22 mouse cellular contexts compared by ENCODE assay signal in the genomic region with DNA sequence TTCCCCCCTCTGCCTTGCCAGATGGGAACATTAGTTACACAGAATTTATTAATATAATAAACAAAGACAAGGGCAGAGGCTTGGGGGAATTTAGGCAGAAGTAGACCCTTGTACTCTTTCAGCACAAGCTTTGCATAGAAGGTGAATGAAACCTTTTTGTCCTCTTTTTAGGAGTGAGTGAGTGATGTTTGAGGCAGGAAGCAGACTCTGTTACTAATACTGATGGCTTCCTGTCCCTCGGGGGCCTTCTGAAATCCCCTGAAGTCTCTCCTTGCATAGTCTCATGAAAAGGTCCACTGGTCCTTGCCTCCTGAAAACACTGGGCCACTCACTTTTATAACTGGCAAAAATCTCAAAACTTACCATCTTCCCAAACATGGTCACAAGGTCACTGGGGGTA.
"Had no signal": no experiment of that assay in that cellular context is flagged by ENCODE, and none has a peak within 500 bp of the region (broad histone marks: within the 10 kb centered on the region; RNA-seq: fewer than 3 reads in every experiment).

No protein-coding gene starts in this region.

- H3K9ac ChIP-seq: liver, embryonic 15.5 days; liver, postnatal 0 days; lung, embryonic 15.5 days; midbrain, embryonic 12.5 days; neural tube, embryonic 12.5 days; stomach, embryonic 15.5 days had no signal

- H3K36me3 ChIP-seq: liver, embryonic 15.5 days; lung, embryonic 15.5 days; midbrain, embryonic 12.5 days; neural tube, embryonic 12.5 days; stomach, embryonic 15.5 days had no signal

- H3K27ac ChIP-seq: liver, embryonic 15.5 days; lung, embryonic 15.5 days; macrophage; midbrain, embryonic 12.5 days; neural tube, embryonic 12.5 days; stomach, embryonic 15.5 days; stomach, postnatal 0 days had no signal

- H3K27me3 ChIP-seq: liver, embryonic 15.5 days; lung, embryonic 15.5 days; megakaryocyte, embryonic 14.5 days; midbrain, embryonic 12.5 days; neural tube, embryonic 12.5 days; stomach, embryonic 15.5 days had no signal

- H3K4me3 ChIP-seq: liver, embryonic 15.5 days; lung, embryonic 15.5 days; megakaryocyte, embryonic 14.5 days; midbrain, embryonic 12.5 days; neural tube, embryonic 12.5 days; stomach, embryonic 15.5 days had no signal

- DNase-seq: liver, postnatal 0 days; lung, adult 2 months; lung, postnatal 14 days; lung, postnatal 36 days; midbrain, embryonic 14.5 days; retina, postnatal 1 day; right cerebral cortex, adult 18-20 months; right cerebral cortex, postnatal 25 days; right cerebral cortex, postnatal 4 days; spleen, adult 18-20 months; thymus, adult 2 months; thymus, postnatal 25 days; thymus, postnatal 4 days had no signal

- H3K4me2 ChIP-seq: liver, embryonic 15.5 days; lung, embryonic 15.5 days; midbrain, embryonic 12.5 days; neural tube, embryonic 12.5 days; stomach, embryonic 15.5 days had no signal

- H3K9me3 ChIP-seq: liver, embryonic 15.5 days; lung, embryonic 15.5 days; megakaryocyte, embryonic 14.5 days; midbrain, embryonic 12.5 days; neural tube, embryonic 12.5 days; stomach, embryonic 15.5 days had no signal

- ATAC-seq: liver, postnatal 0 days; lung, postnatal 0 days had no signal

- H3K4me1 ChIP-seq: liver, embryonic 15.5 days; lung, embryonic 15.5 days; midbrain, embryonic 12.5 days; neural tube, embryonic 12.5 days; stomach, embryonic 15.5 days had no signal
